Mouse (Mus musculus): Measurements from ENCODE around the gene Gm20422.

Gene Gm20422

GRCm38 (mm10) chr8:69774503-69775148 lies at the start of gene Gm20422:
Gene Gm20422, minus strand, starts transcription at chr8:69774886.
- DNase-seq (ENCODE audit: low spot score) = peak; percentile 91

GRCm38 (mm10) chr8:69822386-69823191 lies 47.9 kb upstream of the Gm20422 start, which contains the start of gene Lpar2:
Gene Lpar2, plus strand, starts transcription at chr8:69822429.
- DNase-seq (ENCODE audit: low spot score) = no peak

- no peak for DNase-seq (ENCODE audit: low spot score)
Measured at GRCm38 (mm10) chr8:69821971-69822385, 47.3 kb upstream of the Gm20422 start.

GRCm38 (mm10) chr8:69820466-69820865 lies 45.8 kb upstream of the Gm20422 start:
- DNase-seq (ENCODE audit: low spot score) = no peak

GRCm38 (mm10) chr8:69815396-69815795 lies 40.7 kb upstream of the Gm20422 start:
- no peak for DNase-seq (ENCODE audit: low spot score)

GRCm38 (mm10) chr8:69814881-69815280 lies 40.2 kb upstream of the Gm20422 start:
- DNase-seq (ENCODE audit: low spot score) = no peak

GRCm38 (mm10) chr8:69809820-69810219 lies 35.1 kb upstream of the Gm20422 start:
- no peak for DNase-seq (ENCODE audit: low spot score)

GRCm38 (mm10) chr8:69808864-69809403 lies 34.2 kb upstream of the Gm20422 start:
- no peak for DNase-seq (ENCODE audit: low spot score)

GRCm38 (mm10) chr8:69808094-69808863 lies 33.6 kb upstream of the Gm20422 start, which contains the start of gene Gmip:
Gene Gmip, plus strand, starts transcription at chr8:69808679.
- DNase-seq (ENCODE audit: low spot score) = no peak

GRCm38 (mm10) chr8:69807236-69807635 lies 32.5 kb upstream of the Gm20422 start:
- no peak for DNase-seq (ENCODE audit: low spot score)

GRCm38 (mm10) chr8:69805491-69805890 lies 30.8 kb upstream of the Gm20422 start:
- no peak for DNase-seq (ENCODE audit: low spot score)

- DNase-seq (ENCODE audit: low spot score) = no peak
Measured at GRCm38 (mm10) chr8:69805086-69805485, 30.4 kb upstream of the Gm20422 start.

- DNase-seq (ENCODE audit: low spot score) = no peak
Measured at GRCm38 (mm10) chr8:69804537-69804936, 29.9 kb upstream of the Gm20422 start.

GRCm38 (mm10) chr8:69803366-69803765 lies 28.7 kb upstream of the Gm20422 start:
- no peak for DNase-seq (ENCODE audit: low spot score)

- DNase-seq (ENCODE audit: low spot score) = no peak
Measured at GRCm38 (mm10) chr8:69802216-69802615, 27.5 kb upstream of the Gm20422 start.

GRCm38 (mm10) chr8:69801796-69802195 lies 27.1 kb upstream of the Gm20422 start:
- DNase-seq (ENCODE audit: low spot score) = no peak

- DNase-seq (ENCODE audit: low spot score) = no peak
Measured at GRCm38 (mm10) chr8:69799946-69800345, 25.3 kb upstream of the Gm20422 start.

GRCm38 (mm10) chr8:69799261-69799660 lies 24.6 kb upstream of the Gm20422 start:
- DNase-seq (ENCODE audit: low spot score) = no peak

- no peak for DNase-seq (ENCODE audit: low spot score)
Measured at GRCm38 (mm10) chr8:69797661-69798060, 23.0 kb upstream of the Gm20422 start.

- DNase-seq (ENCODE audit: low spot score) = no peak
Measured at GRCm38 (mm10) chr8:69796721-69797345, 22.1 kb upstream of the Gm20422 start.

GRCm38 (mm10) chr8:69794901-69795300 lies 20.2 kb upstream of the Gm20422 start:
- DNase-seq (ENCODE audit: low spot score) = no peak

- DNase-seq (ENCODE audit: low spot score) = no peak
Measured at GRCm38 (mm10) chr8:69794096-69794495, 19.4 kb upstream of the Gm20422 start.

Data from left cerebral cortex, adult 11 months (tissue).